In the genomic region with DNA sequence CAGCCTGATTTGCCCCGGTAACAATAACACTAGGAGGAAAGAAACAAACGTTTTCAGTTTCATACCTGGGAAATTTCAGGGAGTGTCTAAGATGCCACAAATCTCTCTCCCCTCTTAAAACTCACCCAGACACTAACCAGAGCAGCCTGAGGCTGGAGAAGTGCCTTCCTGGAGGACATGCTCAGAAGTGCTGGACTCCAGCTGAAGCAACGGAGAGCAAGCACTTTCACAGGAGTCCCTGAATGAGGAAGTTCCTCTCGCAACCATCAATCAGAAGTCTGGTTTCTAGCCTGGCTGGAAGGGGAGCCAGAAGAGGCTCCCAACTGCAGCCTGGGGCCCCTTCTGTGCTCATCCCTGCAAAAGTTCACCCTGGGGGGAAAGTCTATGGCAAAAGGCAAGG, we compare ENCODE assay signal across 9 mouse cellular contexts.
DNase-seq lines count a peak whose midpoint lies in the region; ATAC-seq and TF ChIP-seq lines count a peak whose summit lies in the region.
"Had no signal": no experiment of that assay in that cellular context is flagged by ENCODE, and none has a peak within 500 bp of the region (broad histone marks: within the 10 kb centered on the region; RNA-seq: fewer than 3 reads in every experiment).

No protein-coding gene starts in this region.

- ATAC-seq in forebrain, embryonic 11.5 days (replicated peaks; ENCODE audit: low FRiP score) = no peak
- ATAC-seq in forebrain, postnatal 0 days = no peak
- no peak for ATAC-seq in lung, embryonic 15.5 days (ENCODE audit: borderline replicate concordance, extremely low read depth, low FRiP score, low TSS enrichment)
- ATAC-seq in limb, embryonic 12.5 days (ENCODE audit: insufficient number of reproducible peaks, insufficient read depth, low FRiP score, low TSS enrichment, low read depth) = no peak
- peak; percentile 56; the same call in 1 of the 2 replicates for ATAC-seq in stomach, embryonic 15.5 days (ENCODE audit: insufficient read depth, low FRiP score, low read depth)

- no peak overlapping the region for H3K9ac ChIP-seq in forebrain, embryonic 11.5 days (ENCODE audit: low read length)
- H3K9ac ChIP-seq in forebrain, postnatal 0 days = no peak overlapping the region
- H3K9ac ChIP-seq in lung, embryonic 15.5 days = no peak overlapping the region
- H3K9ac ChIP-seq in limb, embryonic 12.5 days (replicated peaks) = no peak overlapping the region
- no peak overlapping the region for H3K9ac ChIP-seq in stomach, embryonic 15.5 days
- H3K9ac ChIP-seq: hindbrain, embryonic 12.5 days had no signal

- no peaks in the 10 kb centered on the region for H3K9me3 ChIP-seq in forebrain, embryonic 11.5 days (ENCODE audit: control insufficient read depth, low read length)
- no peaks in the 10 kb centered on the region for H3K9me3 ChIP-seq in forebrain, postnatal 0 days (ENCODE audit: low read length)
- H3K9me3 ChIP-seq in lung, embryonic 15.5 days = no peaks in the 10 kb centered on the region
- H3K9me3 ChIP-seq in limb, embryonic 12.5 days = no peaks in the 10 kb centered on the region
- no peaks in the 10 kb centered on the region for H3K9me3 ChIP-seq in stomach, embryonic 15.5 days
- H3K9me3 ChIP-seq: hindbrain, embryonic 12.5 days had no signal

- no peak for TF ChIP-seq CTCF in forebrain, postnatal 0 days (IDR thresholded peaks at IDR 0.05; ENCODE audit: low read depth)
- TF ChIP-seq CTCF in lung, adult 2 months (IDR thresholded peaks at IDR 0.05; ENCODE audit: insufficient read depth, low read length) = no peak

- H3K4me2 ChIP-seq in forebrain, embryonic 11.5 days (ENCODE audit: low read depth, low read length, severe bottlenecking) = no peak overlapping the region
- no peak overlapping the region for H3K4me2 ChIP-seq in forebrain, postnatal 0 days (ENCODE audit: low read depth)
- peak overlapping the region; percentile 26; the same call in 1 of the 2 replicates for H3K4me2 ChIP-seq in lung, embryonic 15.5 days
- no peak overlapping the region for H3K4me2 ChIP-seq in limb, embryonic 12.5 days
- no peak overlapping the region for H3K4me2 ChIP-seq in stomach, embryonic 15.5 days
- H3K4me2 ChIP-seq: hindbrain, embryonic 12.5 days had no signal

- WGBS in forebrain, embryonic 11.5 days = 46% methylated on average over 4 of the region's 4 CpGs
- WGBS in forebrain, postnatal 0 days = 65% methylated on average over 4 of the region's 4 CpGs
- 18% methylated on average over 4 of the region's 4 CpGs for WGBS in lung, embryonic 15.5 days
- WGBS in lung, adult 2 months = 21% methylated on average over 4 of the region's 4 CpGs
- 20% methylated on average over 4 of the region's 4 CpGs for WGBS in limb, embryonic 12.5 days
- 14% methylated on average over 4 of the region's 4 CpGs for WGBS in stomach, embryonic 15.5 days

- H3K27me3 ChIP-seq in forebrain, embryonic 11.5 days (ENCODE audit: control insufficient read depth, insufficient read depth, low read length) = no peaks in the 10 kb centered on the region
- H3K27me3 ChIP-seq in forebrain, postnatal 0 days (ENCODE audit: insufficient read depth, low read length) = no peaks in the 10 kb centered on the region
- no peaks in the 10 kb centered on the region for H3K27me3 ChIP-seq in lung, embryonic 15.5 days
- no peaks in the 10 kb centered on the region for H3K27me3 ChIP-seq in limb, embryonic 12.5 days
- H3K27me3 ChIP-seq in stomach, embryonic 15.5 days (replicated peaks) = no peaks in the 10 kb centered on the region
- H3K27me3 ChIP-seq: hindbrain, embryonic 12.5 days had no signal

- H3K4me1 ChIP-seq in forebrain, embryonic 11.5 days (replicated peaks; ENCODE audit: control insufficient read depth, insufficient read depth, low read length) = peaks cover 13% of the 10 kb centered on the region; the same call in 1 of the 2 replicates
- H3K4me1 ChIP-seq in forebrain, postnatal 0 days (ENCODE audit: insufficient read depth) = 0 out of 2 replicates have a peak, but pooled peaks cover 9% of the 10 kb centered on the region
- peaks cover 71% of the 10 kb centered on the region for H3K4me1 ChIP-seq in lung, embryonic 15.5 days
- H3K4me1 ChIP-seq in lung, adult 2 months (ENCODE audit: control insufficient read depth, insufficient read depth, low read length) = peaks cover 30% of the 10 kb centered on the region
- peaks cover 40% of the 10 kb centered on the region for H3K4me1 ChIP-seq in limb, embryonic 12.5 days (replicated peaks)
- H3K4me1 ChIP-seq in stomach, embryonic 15.5 days = peaks cover 31% of the 10 kb centered on the region

- H3K36me3 ChIP-seq in forebrain, embryonic 11.5 days (ENCODE audit: control insufficient read depth, insufficient read depth, low read length) = no peaks in the 10 kb centered on the region
- no peaks in the 10 kb centered on the region for H3K36me3 ChIP-seq in forebrain, postnatal 0 days (ENCODE audit: insufficient read depth)
- H3K36me3 ChIP-seq in lung, embryonic 15.5 days = no peaks in the 10 kb centered on the region
- H3K36me3 ChIP-seq in limb, embryonic 12.5 days = no peaks in the 10 kb centered on the region
- H3K36me3 ChIP-seq in stomach, embryonic 15.5 days = no peaks in the 10 kb centered on the region
- H3K36me3 ChIP-seq: hindbrain, embryonic 12.5 days had no signal

- TF ChIP-seq POLR2A in lung, adult 2 months (IDR thresholded peaks at IDR 0.05; ENCODE audit: borderline replicate concordance, extremely low read depth, low read depth, low read length) = no peak

- DNase-seq in forebrain, embryonic 11.5 days (ENCODE audit: low spot score) = no peak
- no peak for DNase-seq in forebrain, postnatal 0 days
- no peak for DNase-seq in lung, adult 2 months
- DNase-seq in gastrocnemius, postnatal 25 days = no peak
- DNase-seq in urinary bladder, adult 2 months (ENCODE audit: low spot score) = no peak

- H3K4me3 ChIP-seq in forebrain, embryonic 11.5 days (ENCODE audit: low read depth, low read length) = no peak overlapping the region
- H3K4me3 ChIP-seq in forebrain, postnatal 0 days (ENCODE audit: low read depth, low read length) = no peak overlapping the region
- no peak overlapping the region for H3K4me3 ChIP-seq in lung, embryonic 15.5 days
- H3K4me3 ChIP-seq in lung, adult 2 months (replicated peaks; ENCODE audit: extremely low read depth, low read depth, low read length) = no peak overlapping the region
- H3K4me3 ChIP-seq in limb, embryonic 12.5 days (replicated peaks) = no peak overlapping the region
- H3K4me3 ChIP-seq in stomach, embryonic 15.5 days (replicated peaks) = no peak overlapping the region
- H3K4me3 ChIP-seq: hindbrain, embryonic 12.5 days had no signal

- peak overlapping the region; percentile 15; the same call in 1 of the 2 replicates for H3K27ac ChIP-seq in forebrain, embryonic 11.5 days (ENCODE audit: low read depth, low read length)
- H3K27ac ChIP-seq in forebrain, postnatal 0 days (ENCODE audit: low read depth, low read length) = no peak overlapping the region
- H3K27ac ChIP-seq in lung, embryonic 15.5 days = peak overlapping the region; percentile 80
- H3K27ac ChIP-seq in limb, embryonic 12.5 days = peak overlapping the region; percentile 69
- H3K27ac ChIP-seq in stomach, embryonic 15.5 days = peak overlapping the region; percentile 69
- H3K27ac ChIP-seq: hindbrain, embryonic 12.5 days had no signal
